Mouse (Mus musculus) midbrain, embryonic 16.5 days (tissue): ENCODE data around the gene Fbxl2. TPM values are rescaled to one million over a fixed set of nuclear protein-coding genes. Genes with fewer than 3 reads are reported as not detected.

ENCODE experiments used
- ATAC-seq: fragments of 200-750 bp; cut with Nextera tagmentation; 2 replicates; pipeline ENCODE4 v1.8.0; 2017; ENCODE audit warnings: moderate TSS enrichment
- H3K27ac ChIP-seq: fragments of 300-500 bp; sonication (generic); 2 replicates; pipeline ENCODE4 v1.5.1; 2014; ENCODE audit warnings: mild to moderate bottlenecking, low read length, mixed read lengths
- H3K27me3 ChIP-seq: fragments of 300-500 bp; sonication (generic); 2 replicates; pipeline ENCODE4 v1.6.1; 2014; ENCODE audit warnings: low read depth, low read length, mixed read lengths; ENCODE audit not compliant: control insufficient read depth, insufficient read depth
- H3K36me3 ChIP-seq: fragments of 300-500 bp; sonication (generic); 2 replicates; pipeline ENCODE4 v1.6.1; 2014; ENCODE audit warnings: mild to moderate bottlenecking, low read length, moderate library complexity, mixed read lengths; ENCODE audit not compliant: control insufficient read depth, insufficient read depth
- H3K4me1 ChIP-seq: fragments of 300-500 bp; sonication (generic); 2 replicates; pipeline ENCODE4 v1.6.1; 2014; ENCODE audit warnings: mild to moderate bottlenecking, low read length, mixed read lengths; ENCODE audit not compliant: control insufficient read depth, insufficient read depth
- H3K4me2 ChIP-seq: fragments of 300-500 bp; sonication (generic); 2 replicates; pipeline ENCODE4 v1.6.1; 2014; ENCODE audit warnings: mild to moderate bottlenecking, low read length, mixed read lengths
- H3K4me3 ChIP-seq: fragments of 300-500 bp; sonication (generic); 2 replicates; pipeline ENCODE4 v1.5.1; 2014; ENCODE audit warnings: low read depth, mild to moderate bottlenecking, low read length, moderate library complexity, mixed read lengths
- H3K9ac ChIP-seq: fragments of 300-500 bp; sonication (generic); 2 replicates; pipeline ENCODE4 v1.6.1; 2014; ENCODE audit warnings: low read depth, low read length, mixed read lengths
- H3K9me3 ChIP-seq: fragments of 300-500 bp; sonication (generic); replicated peaks from 2 replicates; pipeline ENCODE4 v1.6.1; 2014; ENCODE audit warnings: mild to moderate bottlenecking, low read length, mixed read lengths; ENCODE audit not compliant: control insufficient read depth, poor library complexity, severe bottlenecking
- WGBS: fragments of 180-500 bp; shearing (Covaris S2); extraction: QIAGEN DNeasy Blood & Tissue Kit; methylation state at CpG from one replicate; pipeline ENCODE4 v1.1.7; 2014; 5-methylcytosine and 5-hydroxymethylcytosine counted together
- polyA plus RNA-seq: library from polyadenylated mRNA; unstranded; fragments of >200 nt; fragmentation: Nextera tagmentation; extraction: Ambion mirVana; gene quantifications from 2 replicates; pipeline ENCODE4 v1.2.1, GENCODE M21; 2015

The Fbxl2 gene
- polyA plus RNA-seq, 1 experiment from 2014 or later, result 35.3 TPM

DNA sequence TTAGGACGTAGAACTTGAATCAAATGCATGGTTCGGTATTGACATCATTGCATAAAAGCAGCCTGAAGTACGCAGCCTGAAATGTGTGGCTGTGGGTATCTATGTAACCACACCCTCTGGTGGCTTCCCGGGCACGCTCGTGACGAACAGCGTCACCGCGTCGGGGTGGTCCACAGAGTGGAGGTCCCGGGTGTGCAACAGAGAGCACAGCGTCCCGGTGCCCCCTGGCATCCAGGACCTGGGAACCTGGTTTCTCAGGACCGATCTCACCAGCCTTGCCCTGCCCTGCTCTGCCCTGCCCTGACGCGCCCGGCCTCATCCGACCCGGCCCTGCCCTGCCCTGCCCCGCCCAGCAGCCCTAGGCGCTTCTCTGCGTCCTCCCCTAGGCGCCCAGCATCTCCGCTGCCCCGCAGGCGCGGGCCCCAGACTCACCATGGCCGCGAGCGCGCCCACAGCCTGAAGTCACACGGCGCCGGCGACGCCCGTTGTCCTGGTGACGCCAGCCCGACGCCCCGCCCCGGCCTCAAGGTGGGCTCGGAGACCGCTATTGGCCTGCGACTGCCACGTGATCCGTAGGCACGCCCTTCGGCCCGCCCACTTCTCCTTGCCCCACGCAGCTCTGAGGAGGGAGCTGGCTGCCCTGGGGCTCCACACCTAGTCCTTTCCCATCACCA is 19.6 kb downstream of the Fbxl2 start:
- ATAC-seq, result peak; percentile 97
- H3K27ac ChIP-seq, result peak overlapping the region; percentile 81
- WGBS, result under 1% methylated on average over 52 of the region's 52 CpGs
- peak overlapping the region; percentile 89 for H3K9ac ChIP-seq
- H3K36me3 ChIP-seq, result no peaks in the 10 kb centered on the region
- no peaks in the 10 kb centered on the region for H3K27me3 ChIP-seq
- H3K9me3 ChIP-seq, result no peaks in the 10 kb centered on the region
- peak overlapping the region; percentile 82 for H3K4me3 ChIP-seq
- peak overlapping the region; percentile 94 for H3K4me2 ChIP-seq
- H3K4me1 ChIP-seq, result peaks cover 12% of the 10 kb centered on the region

DNA sequence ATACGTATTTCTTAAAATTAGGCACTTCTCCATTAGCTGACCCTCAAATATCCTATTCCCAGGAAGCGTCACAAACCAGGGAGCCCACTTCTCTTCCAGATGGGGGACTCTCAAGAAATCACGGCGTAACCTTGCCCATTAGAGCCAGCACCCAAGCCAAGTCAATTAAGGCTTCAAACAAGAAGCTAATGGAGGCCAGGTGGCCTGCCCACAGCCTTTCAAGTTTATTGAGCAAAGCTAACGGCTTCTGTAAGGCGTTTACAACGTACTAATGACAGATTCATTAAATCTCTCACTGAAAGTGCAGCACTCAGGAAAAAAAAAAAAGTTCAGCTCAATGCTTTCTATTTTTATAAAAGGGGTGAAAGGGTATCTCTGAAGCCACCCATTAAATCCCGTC is 20.1 kb downstream of the Fbxl2 start:
- H3K4me2 ChIP-seq, result peak overlapping the region; percentile 94
- peak overlapping the region; percentile 81 for H3K27ac ChIP-seq
- H3K4me1 ChIP-seq, result peaks cover 12% of the 10 kb centered on the region
- ATAC-seq, result no peak
- H3K9me3 ChIP-seq, result no peaks in the 10 kb centered on the region
- 22% methylated on average over 8 of the region's 8 CpGs for WGBS
- peak overlapping the region; percentile 82 for H3K4me3 ChIP-seq
- no peaks in the 10 kb centered on the region for H3K27me3 ChIP-seq
- peak overlapping the region; percentile 89 for H3K9ac ChIP-seq
- no peaks in the 10 kb centered on the region for H3K36me3 ChIP-seq

DNA sequence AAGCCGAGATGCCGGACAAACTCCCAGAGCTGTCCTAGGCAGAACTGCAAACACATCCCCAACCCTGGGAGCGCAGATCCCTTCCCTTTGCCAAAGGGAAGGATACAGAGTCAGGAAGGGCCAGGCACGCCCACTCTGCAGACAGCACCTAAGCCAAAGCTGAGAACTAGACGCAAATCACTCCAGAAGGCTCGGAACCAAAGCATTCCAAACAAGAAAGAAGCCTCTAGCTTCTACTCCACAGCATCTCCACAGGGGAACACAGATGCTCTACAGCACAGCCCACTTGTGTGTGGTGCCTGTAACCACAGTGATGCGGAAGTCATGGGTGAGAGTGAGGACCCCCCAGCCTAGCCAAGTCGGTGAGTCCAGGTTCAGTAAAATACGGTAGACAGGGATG is 20.8 kb downstream of the Fbxl2 start:
- Histone ChIP-seq H3K36me3 (no peaks in the 10 kb centered on the region), H3K9ac (peak overlapping the region; percentile 89), H3K4me3 (peak overlapping the region; percentile 82), H3K4me1 (peaks cover 12% of the 10 kb centered on the region), H3K27me3 (no peaks in the 10 kb centered on the region), H3K27ac (no peak overlapping the region), H3K9me3 (no peaks in the 10 kb centered on the region), H3K4me2 (peak overlapping the region; percentile 94)
- 59% methylated on average over 9 of the region's 9 CpGs for WGBS
- no peak for ATAC-seq

DNA sequence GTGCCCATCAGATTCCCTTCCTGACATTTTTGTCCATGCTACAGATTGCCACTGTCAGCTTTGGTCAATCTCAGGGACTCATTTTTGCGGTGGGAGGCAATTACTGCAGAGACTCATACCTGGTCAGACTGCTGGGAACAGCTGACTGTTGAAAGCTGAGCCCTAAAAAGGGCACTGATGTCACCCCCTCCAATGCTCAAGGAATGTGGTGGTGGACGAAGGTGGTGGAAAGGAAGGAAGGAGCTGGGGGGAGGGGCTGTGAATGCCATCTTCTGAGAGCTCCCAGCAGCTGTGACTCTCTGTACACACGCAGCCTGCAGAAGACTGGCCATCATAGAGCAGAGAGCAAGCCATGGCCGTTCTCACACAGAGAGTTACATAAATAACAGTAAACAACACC is 23.9 kb downstream of the Fbxl2 start:
- no peak overlapping the region for H3K27ac ChIP-seq
- no peak for ATAC-seq
- H3K27me3 ChIP-seq, result no peaks in the 10 kb centered on the region
- no peaks in the 10 kb centered on the region for H3K36me3 ChIP-seq
- H3K4me1 ChIP-seq, result peaks cover 12% of the 10 kb centered on the region
- no peaks in the 10 kb centered on the region; the same call in 1 of the 2 replicates for H3K9me3 ChIP-seq
- no peak overlapping the region for H3K9ac ChIP-seq
- H3K4me3 ChIP-seq, result no peak overlapping the region
- 65% methylated on average over 4 of the region's 4 CpGs for WGBS
- H3K4me2 ChIP-seq, result no peak overlapping the region

DNA sequence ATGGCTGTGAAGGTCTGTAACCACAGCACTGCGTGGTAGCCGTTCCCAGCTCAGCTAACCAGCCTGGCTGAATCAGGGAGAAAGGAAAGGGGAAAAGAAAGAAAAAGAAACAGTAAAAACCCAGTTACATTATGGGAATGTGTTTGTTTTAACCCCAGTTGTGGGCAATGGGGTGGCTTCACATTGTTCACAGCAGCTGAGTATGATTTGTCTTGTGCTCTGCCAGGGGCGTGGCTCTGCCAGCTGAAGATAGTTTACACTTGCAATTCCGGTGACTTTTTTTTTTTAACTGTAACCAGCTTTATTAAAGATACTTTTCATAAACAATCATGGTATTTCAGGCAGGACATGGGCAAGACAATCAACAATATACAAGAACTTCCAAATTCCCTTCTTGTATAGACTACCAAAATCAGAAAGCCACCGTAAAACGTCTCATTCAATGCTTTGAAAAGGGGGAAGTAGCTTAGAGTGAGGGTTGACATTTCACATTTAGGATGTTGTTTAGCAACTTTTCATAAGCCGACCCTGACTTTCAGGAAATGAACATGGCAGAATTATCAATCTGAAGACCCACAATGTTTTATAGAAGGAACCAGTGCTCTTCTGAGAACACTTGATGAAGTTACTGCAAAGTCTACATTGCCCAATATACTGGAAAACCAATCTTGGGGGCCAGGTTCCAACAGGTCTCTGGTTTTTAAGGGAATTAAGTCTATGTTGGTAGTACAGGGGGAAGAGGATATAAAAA is 26.8 kb downstream of the Fbxl2 start:
- Histone ChIP-seq H3K9me3 (no peaks in the 10 kb centered on the region; the same call in 1 of the 2 replicates), H3K27ac (no peak overlapping the region), H3K4me3 (no peak overlapping the region), H3K4me1 (no peaks in the 10 kb centered on the region), H3K4me2 (no peak overlapping the region), H3K9ac (no peak overlapping the region), H3K36me3 (no peaks in the 10 kb centered on the region), H3K27me3 (no peaks in the 10 kb centered on the region)
- 94% methylated on average over 7 of the region's 7 CpGs for WGBS
- no peak for ATAC-seq

DNA sequence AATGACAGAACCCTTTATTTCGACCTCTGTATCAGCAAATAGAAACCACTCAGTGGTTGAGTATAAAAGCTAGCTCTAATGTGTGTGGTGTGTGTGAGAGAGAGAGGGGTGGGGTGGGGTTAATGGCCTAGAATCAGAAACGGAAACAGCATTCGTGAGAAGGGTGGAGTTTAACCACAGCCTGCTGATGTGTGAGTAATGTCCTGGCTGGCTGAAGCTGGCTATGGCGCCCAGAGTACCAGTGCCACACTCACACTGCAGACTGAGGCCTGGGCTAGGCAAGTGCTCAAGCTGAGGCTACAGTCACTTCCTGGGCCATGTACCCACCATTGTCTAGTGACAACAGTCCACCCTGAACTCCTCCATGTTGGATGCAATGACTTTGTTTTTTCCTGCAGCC is 29.6 kb downstream of the Fbxl2 start:
- Histone ChIP-seq H3K4me2 (no peak overlapping the region), H3K27ac (no peak overlapping the region), H3K36me3 (no peaks in the 10 kb centered on the region), H3K9ac (no peak overlapping the region), H3K4me3 (no peak overlapping the region), H3K4me1 (no peaks in the 10 kb centered on the region), H3K9me3 (no peaks in the 10 kb centered on the region; the same call in 1 of the 2 replicates), H3K27me3 (no peaks in the 10 kb centered on the region)
- no peak for ATAC-seq
- 89% methylated on average over 4 of the region's 4 CpGs for WGBS

DNA sequence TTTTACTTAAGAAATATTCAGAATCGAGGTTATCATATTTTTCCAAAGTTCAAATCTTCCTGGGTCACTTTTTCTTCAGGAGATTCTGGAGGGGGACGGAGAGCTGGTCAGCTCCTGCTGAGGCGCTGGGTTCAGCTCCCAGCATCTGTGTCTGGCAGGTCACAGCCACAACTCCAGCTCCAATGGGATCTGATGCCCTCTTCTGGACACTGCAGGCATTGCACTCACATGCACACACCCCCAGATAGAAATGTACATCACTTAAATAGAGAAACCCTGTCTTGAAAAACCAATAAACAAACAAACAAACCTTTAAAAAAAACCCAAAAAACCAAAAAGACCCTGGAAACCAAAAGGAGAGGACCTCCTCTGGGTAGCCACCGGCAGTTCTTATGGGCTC is 30.3 kb downstream of the Fbxl2 start:
- H3K4me3 ChIP-seq, result no peak overlapping the region
- no peaks in the 10 kb centered on the region for H3K27me3 ChIP-seq
- no peaks in the 10 kb centered on the region for H3K36me3 ChIP-seq
- no peak for ATAC-seq
- WGBS, result 87% methylated on average over 4 of the region's 4 CpGs
- H3K27ac ChIP-seq, result no peak overlapping the region
- H3K9ac ChIP-seq, result no peak overlapping the region
- H3K4me2 ChIP-seq, result no peak overlapping the region
- no peaks in the 10 kb centered on the region for H3K4me1 ChIP-seq
- H3K9me3 ChIP-seq, result no peaks in the 10 kb centered on the region; the same call in 1 of the 2 replicates

DNA sequence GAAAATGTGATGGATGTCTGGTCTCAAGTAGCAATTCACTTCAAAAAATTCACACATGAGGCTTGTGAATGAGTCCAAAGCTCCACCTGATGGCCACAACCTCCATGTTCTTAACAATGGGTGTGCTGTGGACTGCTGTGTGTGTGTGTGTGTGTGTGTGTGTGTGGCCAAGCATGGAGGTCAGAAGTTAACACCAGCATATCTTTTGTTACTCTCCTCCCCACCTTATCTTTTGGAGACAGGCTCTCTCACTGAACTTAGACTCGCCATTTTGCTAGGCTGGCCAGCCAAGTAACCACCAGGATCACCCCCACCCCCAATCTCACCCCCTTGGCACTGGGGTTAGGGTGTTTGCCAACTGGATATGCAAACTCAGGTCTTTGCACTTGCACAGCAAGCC is 32.0 kb downstream of the Fbxl2 start:
- H3K4me1 ChIP-seq, result no peaks in the 10 kb centered on the region
- no peaks in the 10 kb centered on the region for H3K27me3 ChIP-seq
- H3K27ac ChIP-seq, result no peak overlapping the region
- H3K9ac ChIP-seq, result no peak overlapping the region
- ATAC-seq, result no peak
- H3K4me3 ChIP-seq, result no peak overlapping the region
- H3K9me3 ChIP-seq, result no peaks in the 10 kb centered on the region; the same call in 1 of the 2 replicates
- no peaks in the 10 kb centered on the region for H3K36me3 ChIP-seq
- no peak overlapping the region for H3K4me2 ChIP-seq
- WGBS, result 62% methylated on average over 1 of the region's 1 CpGs

DNA sequence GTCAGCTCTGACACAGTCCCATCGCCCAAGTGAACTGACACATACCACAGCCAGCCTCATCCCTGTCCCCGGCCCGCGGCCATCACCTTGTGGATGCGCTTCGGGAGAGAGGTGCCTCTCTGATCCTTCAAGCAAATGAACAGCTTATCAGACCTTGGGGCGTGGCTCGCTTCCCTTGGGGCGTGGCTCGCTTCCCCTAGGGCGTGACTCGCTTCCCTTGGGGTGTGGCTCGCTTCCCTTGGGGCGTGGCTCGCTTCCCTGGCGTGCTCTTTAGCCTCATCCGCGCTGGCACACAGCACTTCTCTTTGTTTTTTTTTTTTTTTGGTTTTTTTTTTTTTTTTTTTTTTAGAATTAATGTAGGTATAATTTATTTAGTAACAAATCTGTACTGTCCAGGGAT is 34.8 kb downstream of the Fbxl2 start:
- Histone ChIP-seq H3K4me2 (no peak overlapping the region), H3K4me3 (no peak overlapping the region), H3K27ac (no peak overlapping the region), H3K27me3 (no peaks in the 10 kb centered on the region), H3K36me3 (no peaks in the 10 kb centered on the region), H3K9ac (no peak overlapping the region), H3K9me3 (no peaks in the 10 kb centered on the region), H3K4me1 (no peaks in the 10 kb centered on the region)
- no peak for ATAC-seq
- WGBS, result 80% methylated on average over 18 of the region's 18 CpGs
